Mouse (Mus musculus) spleen, adult 2 months (tissue): ENCODE data around the gene Fyn.

Experiments used
- CTCF ChIP-seq: fragments of 200-500 bp; IDR thresholded peaks from 2 replicates; pipeline ENCODE4 v1.5.1; 2011; ENCODE audit warnings: mild to moderate bottlenecking, inconsistent platforms; ENCODE audit not compliant: insufficient read depth, insufficient read length, insufficient replicate concordance; ENCODE audit errors: extremely low read depth
- POLR2A ChIP-seq: fragments of 200-500 bp; IDR thresholded peaks from 2 replicates; pipeline ENCODE4 v1.6.1; 2011; ENCODE audit warnings: low read depth, low read length, inconsistent platforms

- no peak for TF ChIP-seq CTCF
- TF ChIP-seq POLR2A = no peak
These were observed 189.2 kb downstream of the Fyn start for GRCm38 (mm10) chr10:39557851-39558250.
